Mouse (Mus musculus): Measurements from ENCODE around the gene Bcl9l.

GRCm38 (mm10) chr9:44499356-44500162 lies 16.9 kb downstream of the Bcl9l start:
- TF ChIP-seq POLR2A (IDR thresholded peaks at IDR 0.05; ENCODE audit: low read depth, low read length): peak; percentile 85
- no peak for TF ChIP-seq CTCF (IDR thresholded peaks at IDR 0.05; ENCODE audit: borderline replicate concordance, insufficient read depth, low read length)
